Comparison of ENCODE assay signal across 8 mouse cellular contexts in the genomic region with DNA sequence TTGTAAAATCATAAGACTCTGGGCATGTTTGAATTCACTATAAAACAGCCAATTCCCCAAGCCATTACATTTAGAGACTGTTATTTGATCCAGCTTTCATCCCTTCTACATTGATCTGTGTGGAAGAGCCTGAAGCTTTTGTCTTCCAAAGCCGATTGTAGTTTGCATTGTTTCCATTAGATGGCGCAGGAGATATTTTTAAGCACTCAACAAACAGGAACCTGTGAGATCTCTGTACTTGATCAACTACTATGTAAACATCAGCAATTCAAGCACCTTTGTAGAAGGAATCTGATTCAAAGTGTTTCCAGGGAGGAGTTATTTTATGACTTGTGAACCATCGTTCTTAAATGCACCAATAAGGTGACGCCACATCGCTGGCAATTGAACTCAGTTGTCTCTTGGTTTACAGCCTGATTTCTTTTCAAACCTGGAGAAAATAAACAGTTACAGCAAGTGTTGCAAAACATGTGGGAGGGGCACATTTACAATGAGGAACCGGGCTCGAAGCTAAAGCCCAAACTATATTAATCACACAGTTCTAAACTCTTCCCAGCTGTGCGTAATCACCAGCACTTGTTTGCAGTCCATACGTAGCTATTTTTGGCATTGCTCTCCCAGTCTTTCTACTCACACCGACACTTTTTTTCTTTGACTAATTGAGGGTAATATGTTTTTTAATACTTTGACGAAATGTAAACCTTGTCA.
DNase-seq lines count a peak whose midpoint lies in the region; ATAC-seq and TF ChIP-seq lines count a peak whose summit lies in the region.

No protein-coding gene starts in this region.

- no peak overlapping the region for H3K27ac ChIP-seq in cerebellum, adult 2 months (ENCODE audit: insufficient read depth, low read length)
- no peak overlapping the region for H3K27ac ChIP-seq in kidney, adult 2 months (ENCODE audit: insufficient read depth, low read depth, low read length)
- H3K27ac ChIP-seq in limb, embryonic 10.5 days = 0 out of 2 replicates have a peak overlapping the region, but pooled peaks have one; percentile 19
- no peak overlapping the region for H3K27ac ChIP-seq in neural tube, embryonic 13.5 days (replicated peaks)

- no peaks in the 10 kb centered on the region for H3K4me1 ChIP-seq in cerebellum, adult 2 months (ENCODE audit: control insufficient read depth, insufficient read depth, low read length)
- H3K4me1 ChIP-seq in kidney, adult 2 months (ENCODE audit: control insufficient read depth, insufficient read depth, low read length) = no peaks in the 10 kb centered on the region
- no peaks in the 10 kb centered on the region for H3K4me1 ChIP-seq in limb, embryonic 10.5 days
- 0 out of 2 replicates have a peak, but pooled peaks cover 3% of the 10 kb centered on the region for H3K4me1 ChIP-seq in neural tube, embryonic 13.5 days (replicated peaks)

- peak; percentile 86 for ATAC-seq in neural tube, embryonic 13.5 days (ENCODE audit: low read depth)
- ATAC-seq in erythroid progenitor cell, adult 5-6 weeks (replicated peaks; ENCODE audit: low FRiP score, poor library complexity, severe bottlenecking) = no peak

- H3K9me3 ChIP-seq in limb, embryonic 10.5 days (replicated peaks) = no peaks in the 10 kb centered on the region
- no peaks in the 10 kb centered on the region for H3K9me3 ChIP-seq in neural tube, embryonic 13.5 days

- WGBS in cerebellum, adult 2 months = 57% methylated on average over 11 of the region's 11 CpGs
- WGBS in kidney, adult 2 months = 39% methylated on average over 11 of the region's 11 CpGs
- 53% methylated on average over 11 of the region's 11 CpGs for WGBS in limb, embryonic 10.5 days
- WGBS in neural tube, embryonic 13.5 days = 46% methylated on average over 11 of the region's 11 CpGs

- H3K9ac ChIP-seq in neural tube, embryonic 13.5 days = no peak overlapping the region

- TF ChIP-seq POLR2A in cerebellum, adult 2 months (IDR thresholded peaks at IDR 0.05; ENCODE audit: borderline replicate concordance, insufficient read depth, low read length) = no peak
- no peak for TF ChIP-seq POLR2A in kidney, adult 2 months (IDR thresholded peaks at IDR 0.05; ENCODE audit: low read depth, low read length)

- H3K4me3 ChIP-seq in cerebellum, adult 2 months (replicated peaks; ENCODE audit: insufficient read depth, low read depth, low read length) = no peak overlapping the region
- no peak overlapping the region for H3K4me3 ChIP-seq in kidney, adult 2 months (ENCODE audit: insufficient read depth, low read depth, low read length)
- H3K4me3 ChIP-seq in limb, embryonic 10.5 days = no peak overlapping the region
- H3K4me3 ChIP-seq in neural tube, embryonic 13.5 days = no peak overlapping the region

- H3K36me3 ChIP-seq in kidney, adult 2 months (ENCODE audit: control insufficient read depth, insufficient read depth, low read length) = no peaks in the 10 kb centered on the region
- H3K36me3 ChIP-seq in limb, embryonic 10.5 days = no peaks in the 10 kb centered on the region
- no peaks in the 10 kb centered on the region for H3K36me3 ChIP-seq in neural tube, embryonic 13.5 days

- no peak overlapping the region for H3K4me2 ChIP-seq in neural tube, embryonic 13.5 days

- no peaks in the 10 kb centered on the region for H3K27me3 ChIP-seq in cerebellum, adult 2 months (ENCODE audit: control insufficient read depth, insufficient read depth, low read length)
- H3K27me3 ChIP-seq in kidney, adult 2 months (replicated peaks; ENCODE audit: control insufficient read depth, insufficient read depth, low read length) = no peaks in the 10 kb centered on the region
- H3K27me3 ChIP-seq in limb, embryonic 10.5 days (ENCODE audit: low read depth, poor library complexity, severe bottlenecking) = no peaks in the 10 kb centered on the region
- no peaks in the 10 kb centered on the region for H3K27me3 ChIP-seq in neural tube, embryonic 13.5 days

- peak; percentile 2 for DNase-seq in 3134 (ENCODE audit: extremely low read depth, insufficient read length, low spot score)
- peak; percentile 63 for DNase-seq in CD4-positive helper T cell, adult 2 months (ENCODE audit: low read depth, low spot score)
- DNase-seq in cerebellum, adult 2 months = peak in 1 of 2 experiments; percentile 45
- DNase-seq in frontal cortex, postnatal 36 days (ENCODE audit: low spot score in 2 of 2) = peak; percentile 3 to 69
- DNase-seq in kidney, adult 2 months = peak; percentile 77
- DNase-seq in limb, embryonic 10.5 days (ENCODE audit: low spot score) = peak; percentile 31

- TF ChIP-seq CTCF in cerebellum, adult 2 months (IDR thresholded peaks at IDR 0.05; ENCODE audit: borderline replicate concordance, insufficient read depth, low read depth, low read length) = peak; percentile 40; the same call in 1 of the 2 replicates
- TF ChIP-seq CTCF in kidney, adult 2 months (conservative IDR thresholded peaks at IDR 0.05; ENCODE audit: insufficient read depth, insufficient read length, low read depth, low read length) = 0 out of 2 replicates have a peak, but pooled peaks have one; percentile 23
